Comparison of ENCODE assay signal across 12 mouse cellular contexts in the genomic region with DNA sequence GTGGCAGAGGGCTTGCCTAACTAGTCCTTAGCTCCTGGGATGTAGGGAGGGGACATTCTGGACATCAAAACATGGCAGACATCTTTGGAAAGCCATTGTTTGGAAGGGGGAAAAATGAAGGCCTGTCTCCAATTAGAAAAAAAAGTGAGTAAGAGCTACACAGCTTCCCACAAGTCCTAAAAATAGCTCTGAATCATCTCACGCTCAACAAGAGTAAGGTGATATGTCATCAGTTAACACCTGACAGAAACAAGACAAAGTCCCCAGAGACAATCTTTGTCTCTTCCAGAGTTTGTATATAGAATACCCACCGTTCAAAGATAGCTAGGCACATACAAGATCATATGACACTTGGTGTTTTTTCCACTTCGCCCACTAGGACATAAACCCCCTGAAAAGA.
"Had no signal": no experiment of that assay in that cellular context is flagged by ENCODE, and none has a peak within 500 bp of the region (broad histone marks: within the 10 kb centered on the region; RNA-seq: fewer than 3 reads in every experiment).

No protein-coding gene starts in this region.

- H3K9me3 ChIP-seq: limb, embryonic 15.5 days; midbrain, embryonic 12.5 days; neural tube, embryonic 13.5 days had no signal

- H3K27me3 ChIP-seq: limb, embryonic 15.5 days; neural tube, embryonic 13.5 days had no signal

- H3K4me2 ChIP-seq: limb, embryonic 15.5 days; midbrain, embryonic 12.5 days; neural tube, embryonic 13.5 days had no signal

- ATAC-seq: midbrain, embryonic 16.5 days had no signal

- H3K9ac ChIP-seq: limb, embryonic 15.5 days; liver, embryonic 14.5 days; midbrain, embryonic 12.5 days; neural tube, embryonic 13.5 days had no signal

- DNase-seq: kidney, postnatal 25 days; layer of hippocampus, postnatal 36 days; lung, adult 18-20 months; retina, postnatal 1 day; right cerebral cortex, postnatal 4 days; spleen, adult 18-20 months; thymus, postnatal 36 days had no signal

- H3K27ac ChIP-seq: limb, embryonic 15.5 days; liver, embryonic 14.5 days; midbrain, embryonic 12.5 days; neural tube, embryonic 13.5 days had no signal

- H3K4me3 ChIP-seq: limb, embryonic 15.5 days; midbrain, embryonic 12.5 days; neural tube, embryonic 13.5 days had no signal

- H3K36me3 ChIP-seq: limb, embryonic 15.5 days; midbrain, embryonic 12.5 days; neural tube, embryonic 13.5 days had no signal
